Comparison of ENCODE assay signal across 10 mouse cellular contexts in the genomic region with DNA sequence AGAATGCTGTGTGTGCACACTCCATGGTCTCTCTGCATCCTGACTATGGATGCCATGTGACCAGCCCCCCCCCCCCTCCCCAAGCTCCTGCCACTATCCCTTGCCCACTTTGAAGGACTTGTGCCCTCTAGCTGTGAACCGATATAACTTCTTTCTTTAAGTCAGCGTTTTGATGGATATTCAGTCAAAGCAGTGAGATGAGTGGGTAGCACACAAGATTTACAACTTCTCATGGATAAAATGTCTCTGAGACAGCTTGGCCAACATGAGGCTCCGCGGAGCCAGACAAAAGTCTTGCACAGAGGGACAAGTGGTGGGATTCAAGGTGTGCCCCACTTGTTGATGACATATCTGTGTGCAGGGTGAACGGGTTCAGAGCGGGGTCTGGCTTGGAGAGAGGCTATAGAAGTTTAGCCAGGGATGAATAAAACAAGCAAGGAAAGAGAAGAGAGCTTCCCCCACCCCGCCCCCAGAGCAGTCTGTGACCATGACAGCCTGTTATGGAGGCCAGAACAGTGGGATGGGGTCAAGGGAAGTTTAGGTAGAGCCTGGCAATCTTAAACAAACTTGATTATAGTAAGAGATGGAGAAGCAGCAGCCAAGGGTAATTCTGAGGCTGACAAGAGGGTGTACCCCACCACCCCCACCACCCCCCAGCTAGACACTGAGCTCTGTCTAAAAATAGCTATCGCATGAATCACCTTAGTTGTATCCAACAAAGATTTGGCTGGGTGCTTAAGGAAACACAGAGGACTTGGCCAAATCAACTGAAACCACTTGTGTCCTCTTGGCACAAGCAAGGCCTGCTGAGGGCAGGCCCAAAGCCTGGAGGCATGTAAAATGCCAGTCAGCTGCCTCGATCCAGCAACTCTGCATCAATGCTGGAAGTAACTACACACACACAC.
DNase-seq lines count a peak whose midpoint lies in the region; ATAC-seq and TF ChIP-seq lines count a peak whose summit lies in the region.
"Had no signal": no experiment of that assay in that cellular context is flagged by ENCODE, and none has a peak within 500 bp of the region (broad histone marks: within the 10 kb centered on the region; RNA-seq: fewer than 3 reads in every experiment).

No protein-coding gene starts in this region.

- WGBS in hindbrain, postnatal 0 days: 72% methylated on average over 9 of the region's 9 CpGs
- WGBS in hindbrain, embryonic 16.5 days: 74% methylated on average over 9 of the region's 9 CpGs
- WGBS in lung, postnatal 0 days: 57% methylated on average over 9 of the region's 9 CpGs

- no peak for ATAC-seq in hindbrain, postnatal 0 days
- ATAC-seq in hindbrain, embryonic 16.5 days: no peak
- peak; percentile 92 for ATAC-seq in Patski
- ATAC-seq in lung, postnatal 0 days: peak; percentile 21; the same call in 1 of the 2 replicates
- ATAC-seq: midbrain, embryonic 16.5 days had no signal

- H3K27me3 ChIP-seq in hindbrain, postnatal 0 days (ENCODE audit: insufficient read depth, low read length): no peaks in the 10 kb centered on the region
- peaks cover 8% of the 10 kb centered on the region for H3K27me3 ChIP-seq in hindbrain, embryonic 16.5 days (replicated peaks; ENCODE audit: control insufficient read depth, insufficient read depth, low read length)
- no peaks in the 10 kb centered on the region for H3K27me3 ChIP-seq in Patski
- no peaks in the 10 kb centered on the region for H3K27me3 ChIP-seq in lung, postnatal 0 days (replicated peaks; ENCODE audit: insufficient read depth, low read length)

- no peak overlapping the region for H3K27ac ChIP-seq in hindbrain, postnatal 0 days
- no peak overlapping the region for H3K27ac ChIP-seq in hindbrain, embryonic 16.5 days (ENCODE audit: low read depth, low read length)
- no peak overlapping the region for H3K27ac ChIP-seq in lung, postnatal 0 days (ENCODE audit: low read length)
- H3K27ac ChIP-seq: limb, embryonic 12.5 days had no signal

- DNase-seq in hindbrain, postnatal 0 days (ENCODE audit: low spot score): peak; percentile 9
- peak; percentile 75 for DNase-seq in Patski (ENCODE audit: low read depth, low spot score)
- DNase-seq in gonadal fat pad, adult 2 months (ENCODE audit: low read depth): peak; percentile 6
- DNase-seq in lung, postnatal 0 days (ENCODE audit: low spot score): peak; percentile 44
- no peak for DNase-seq in T-cell, adult 2 months (ENCODE audit: low spot score)
- no peak for DNase-seq in left cerebral cortex, adult 18-20 months (ENCODE audit: low spot score in 2 of 2)
- DNase-seq: right cerebral cortex, postnatal 4 days had no signal

- H3K4me1 ChIP-seq in hindbrain, postnatal 0 days (ENCODE audit: insufficient read depth, low read length): no peaks in the 10 kb centered on the region
- no peaks in the 10 kb centered on the region for H3K4me1 ChIP-seq in hindbrain, embryonic 16.5 days (ENCODE audit: control insufficient read depth, insufficient read depth, low read depth, low read length)
- H3K4me1 ChIP-seq in lung, postnatal 0 days (ENCODE audit: insufficient read depth, low read depth, low read length): no peaks in the 10 kb centered on the region

- in situ Hi-C loops in Patski (cut with MboI; ENCODE audit: low pct_unique_long_range_greater_than_20kb): no loop called here

- no peak for TF ChIP-seq EP300 in lung, postnatal 0 days (IDR thresholded peaks at IDR 0.05)

- no peak overlapping the region for H3K4me3 ChIP-seq in hindbrain, postnatal 0 days (ENCODE audit: low read length)
- no peak overlapping the region for H3K4me3 ChIP-seq in hindbrain, embryonic 16.5 days (ENCODE audit: low read length)
- H3K4me3 ChIP-seq in lung, postnatal 0 days (ENCODE audit: low read depth, low read length): no peak overlapping the region
- H3K4me3 ChIP-seq: limb, embryonic 12.5 days had no signal

- no peak overlapping the region for H3K4me2 ChIP-seq in hindbrain, postnatal 0 days (ENCODE audit: low read depth, low read length)
- H3K4me2 ChIP-seq in hindbrain, embryonic 16.5 days (ENCODE audit: low read length): no peak overlapping the region
- H3K4me2 ChIP-seq in lung, postnatal 0 days (replicated peaks; ENCODE audit: low read depth, low read length): no peak overlapping the region
- H3K4me2 ChIP-seq: limb, embryonic 12.5 days had no signal

- no peak overlapping the region for H3K9ac ChIP-seq in hindbrain, postnatal 0 days (replicated peaks; ENCODE audit: low read length)
- H3K9ac ChIP-seq in hindbrain, embryonic 16.5 days (ENCODE audit: low read depth, low read length): no peak overlapping the region
- H3K9ac ChIP-seq in lung, postnatal 0 days (replicated peaks; ENCODE audit: low read depth): no peak overlapping the region
- H3K9ac ChIP-seq: limb, embryonic 12.5 days had no signal

- POLR2A ChIA-PET in Patski (lab: Charles Lee): no interaction called here

- H3K36me3 ChIP-seq in hindbrain, postnatal 0 days (ENCODE audit: insufficient read depth, low read length): no peaks in the 10 kb centered on the region
- no peaks in the 10 kb centered on the region for H3K36me3 ChIP-seq in hindbrain, embryonic 16.5 days (ENCODE audit: control insufficient read depth, insufficient read depth, low read length)
- no peaks in the 10 kb centered on the region for H3K36me3 ChIP-seq in lung, postnatal 0 days (ENCODE audit: insufficient read depth, low read length)
- H3K36me3 ChIP-seq: limb, embryonic 12.5 days had no signal

- no peaks in the 10 kb centered on the region for H3K9me3 ChIP-seq in hindbrain, postnatal 0 days (ENCODE audit: low read length)
- no peaks in the 10 kb centered on the region for H3K9me3 ChIP-seq in hindbrain, embryonic 16.5 days (ENCODE audit: control insufficient read depth, low read length)
- no peaks in the 10 kb centered on the region for H3K9me3 ChIP-seq in lung, postnatal 0 days (ENCODE audit: low read length)
- H3K9me3 ChIP-seq: limb, embryonic 12.5 days had no signal

- TF ChIP-seq CTCF in hindbrain, postnatal 0 days (IDR thresholded peaks at IDR 0.05; ENCODE audit: low read depth): 0 out of 2 replicates have a peak, but pooled peaks have one; percentile 24
- TF ChIP-seq CTCF in Patski (IDR thresholded peaks at IDR 0.05): no peak
- peak; percentile 26; the same call in 1 of the 2 replicates for TF ChIP-seq CTCF in lung, postnatal 0 days (IDR thresholded peaks at IDR 0.05)

- CTCF ChIA-PET in Patski (lab: Charles Lee): interaction anchor here (1.0 kb wide), 1 partner anchor 53 kb away, joined by 3 read pairs; no protein-coding TSS in a partner anchor

Comparison
In these comparisons a context has a peak if more than half of its experiments do, and no peak if none do; other contexts are left out.
1. ATAC-seq: peak in Patski (single experiment) and lung, postnatal 0 days (single experiment); none in hindbrain, postnatal 0 days (single experiment) and hindbrain, embryonic 16.5 days (single experiment).
2. DNase-seq: peak in hindbrain, postnatal 0 days (single experiment), Patski (single experiment), gonadal fat pad, adult 2 months (single experiment) and lung, postnatal 0 days (single experiment); none in T-cell, adult 2 months (single experiment) and left cerebral cortex, adult 18-20 months (0 of 2).